Mouse (Mus musculus): ENCODE measurements at regions not wholly inside any gene's neighbourhood (a gene's known extent, or its start where the extent isn't known, plus 50 kb on each side); places are given as distances from the start of the nearest gene placed in this dataset.

DNA sequence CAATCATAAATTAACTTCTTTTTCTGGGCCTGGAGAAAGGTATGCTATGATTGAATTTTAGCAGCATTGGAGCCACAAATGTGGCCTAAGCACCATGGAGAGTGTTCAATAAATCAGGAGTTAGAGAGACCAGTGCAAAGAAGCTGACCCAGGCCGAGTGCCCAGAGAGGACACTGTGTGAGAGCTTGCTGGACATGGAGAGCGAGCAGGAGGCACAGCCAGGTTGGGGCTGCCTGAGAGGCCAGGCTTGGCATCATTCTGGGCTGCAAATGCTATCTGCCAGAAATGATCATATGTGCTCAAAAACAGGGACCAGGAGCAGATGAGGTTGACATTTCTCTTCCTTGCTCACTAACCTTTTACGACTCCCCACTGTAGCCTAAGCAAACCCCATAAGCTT is 224.5 kb upstream of the 4931429L15Rik start:
- H3K79me2 ChIP-seq (ENCODE audit: control insufficient read depth, insufficient read depth, low read length, poor library complexity): no peaks in the 10 kb centered on the region
- TF ChIP-seq SMC3 (IDR thresholded peaks at IDR 0.05; ENCODE audit: low read depth, low read length): no peak
- no peak for TF ChIP-seq POLR2A (IDR thresholded peaks at IDR 0.05; ENCODE audit: control insufficient read depth in 1 of 2, insufficient read depth in 1 of 2, low read depth in 1 of 2, low read length in 2 of 2, poor library complexity in 1 of 2)
- no peak for TF ChIP-seq RCOR1 (IDR thresholded peaks at IDR 0.05; ENCODE audit: low read depth, low read length)
- TF ChIP-seq TAL1 (IDR thresholded peaks at IDR 0.05; ENCODE audit: low read length): no peak
- TF ChIP-seq GATA1 (IDR thresholded peaks at IDR 0.05; ENCODE audit: low read depth, low read length): no peak
- TF ChIP-seq UBTF (IDR thresholded peaks at IDR 0.05; ENCODE audit: borderline replicate concordance, insufficient read depth, low read depth, low read length): no peak
- no peak for TF ChIP-seq MAZ (IDR thresholded peaks at IDR 0.05; ENCODE audit: low read depth, low read length)
- no peaks in the 10 kb centered on the region for H3K9me3 ChIP-seq (replicated peaks; ENCODE audit: insufficient read depth, low read length)
- H3K4me1 ChIP-seq (ENCODE audit: control insufficient read depth in 1 of 2, insufficient read depth in 2 of 2, low read length in 2 of 2): no peaks in the 10 kb centered on the region
- H3K36me3 ChIP-seq (ENCODE audit: control insufficient read depth in 1 of 2, insufficient read depth in 2 of 2, low read length in 2 of 2): no peaks in the 10 kb centered on the region
- no peak overlapping the region for H3K9ac ChIP-seq (ENCODE audit: control insufficient read depth, low read depth, low read length, poor library complexity, severe bottlenecking)
- no peaks in the 10 kb centered on the region for H3K27me3 ChIP-seq (ENCODE audit: control insufficient read depth in 1 of 2, insufficient read depth in 2 of 2, low read length in 2 of 2)
- no peak for DNase-seq (ENCODE audit: low read depth, low spot score)
- no peak overlapping the region for H3K27ac ChIP-seq (ENCODE audit: control insufficient read depth, low read depth, low read length)
- no peak overlapping the region for H3K4me3 ChIP-seq (ENCODE audit: control insufficient read depth in 1 of 2, insufficient read depth in 1 of 2, low read depth in 2 of 2, low read length in 2 of 2)

DNA sequence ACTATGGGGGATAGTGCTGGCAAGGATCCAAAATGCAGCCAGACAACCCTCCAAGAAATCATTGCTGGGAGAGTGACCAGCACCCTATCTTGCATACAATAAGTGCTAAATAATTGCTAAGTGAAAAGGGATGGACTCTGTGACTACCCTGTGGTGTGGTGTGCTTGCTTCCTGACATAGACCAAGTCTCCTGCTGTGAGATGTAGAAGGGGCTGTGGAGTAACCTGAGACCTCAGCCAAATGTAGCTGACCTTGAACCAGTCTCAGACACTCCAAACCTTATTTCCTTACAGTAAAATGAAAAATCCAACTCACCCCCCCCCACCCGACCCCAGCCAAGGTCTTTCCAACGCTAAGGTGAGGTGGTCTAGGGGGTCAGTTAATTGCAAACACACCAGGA is 221.2 kb upstream of the 4931429L15Rik start:
- Histone ChIP-seq H3K9ac (ENCODE audit: control insufficient read depth, low read depth, low read length, poor library complexity, severe bottlenecking) (no peak overlapping the region), H3K79me2 (ENCODE audit: control insufficient read depth, insufficient read depth, low read length, poor library complexity) (no peaks in the 10 kb centered on the region), H3K27ac (ENCODE audit: control insufficient read depth, low read depth, low read length) (no peak overlapping the region), H3K4me3 (ENCODE audit: control insufficient read depth in 1 of 2, insufficient read depth in 1 of 2, low read depth in 2 of 2, low read length in 2 of 2) (no peak overlapping the region), H3K4me1 (ENCODE audit: control insufficient read depth in 1 of 2, insufficient read depth in 2 of 2, low read length in 2 of 2) (no peaks in the 10 kb centered on the region), H3K27me3 (ENCODE audit: control insufficient read depth in 1 of 2, insufficient read depth in 2 of 2, low read length in 2 of 2) (no peaks in the 10 kb centered on the region), H3K9me3 (replicated peaks; ENCODE audit: insufficient read depth, low read length) (no peaks in the 10 kb centered on the region), H3K36me3 (ENCODE audit: control insufficient read depth in 1 of 2, insufficient read depth in 2 of 2, low read length in 2 of 2) (no peaks in the 10 kb centered on the region)
- DNase-seq (ENCODE audit: low read depth, low spot score): no peak
- TF ChIP-seq MEF2A (IDR thresholded peaks at IDR 0.05; ENCODE audit: extremely low read depth, insufficient replicate concordance, low read depth, low read length, poor library complexity, severe bottlenecking) (no peak), SMC3 (IDR thresholded peaks at IDR 0.05; ENCODE audit: low read depth, low read length) (no peak), RAD21 (IDR thresholded peaks at IDR 0.05; ENCODE audit: low read depth, low read length) (no peak), TAL1 (IDR thresholded peaks at IDR 0.05; ENCODE audit: low read length) (no peak), ETS1 (IDR thresholded peaks at IDR 0.05; ENCODE audit: low read depth, low read length) (no peak), ZMIZ1 (IDR thresholded peaks at IDR 0.05; ENCODE audit: low read depth, low read length) (no peak), ZNF384 (IDR thresholded peaks at IDR 0.05; ENCODE audit: low read depth, low read length) (no peak), USF1 (IDR thresholded peaks at IDR 0.05; ENCODE audit: low read depth, low read length) (no peak), MYB (IDR thresholded peaks at IDR 0.05; ENCODE audit: low read depth, low read length) (no peak), CHD1 (IDR thresholded peaks at IDR 0.05; ENCODE audit: low read depth, low read length) (no peak), NRF1 (IDR thresholded peaks at IDR 0.05; ENCODE audit: insufficient read depth, low read depth, low read length, poor library complexity, severe bottlenecking) (no peak), MAZ (IDR thresholded peaks at IDR 0.05; ENCODE audit: low read depth, low read length) (no peak), SIN3A (IDR thresholded peaks at IDR 0.05; ENCODE audit: low read length) (no peak), NELFE (IDR thresholded peaks at IDR 0.05; ENCODE audit: low read depth, low read length) (no peak), ELF1 (IDR thresholded peaks at IDR 0.05; ENCODE audit: low read depth, low read length) (no peak)

Data from MEL (cell line).